Mouse (Mus musculus) kidney, adult 18-20 months (tissue): ENCODE measurements around the gene Rundc3a.
"Not testable (repeated sequence)": the region's sequence is repeated elsewhere in the genome, so short reads cannot be mapped to it uniquely, and the experiment has no call there.

Experiments
- DNase-seq: peaks from one replicate; pipeline ENCODE4 v3.0.0; 2021

The Rundc3a gene

GRCm38 (mm10) chr11:102393238-102393634, at the start of gene Rundc3a:
TSS of gene Rundc3a (plus strand) at chr11:102393403.
- DNase-seq = peak; percentile 75

DNA sequence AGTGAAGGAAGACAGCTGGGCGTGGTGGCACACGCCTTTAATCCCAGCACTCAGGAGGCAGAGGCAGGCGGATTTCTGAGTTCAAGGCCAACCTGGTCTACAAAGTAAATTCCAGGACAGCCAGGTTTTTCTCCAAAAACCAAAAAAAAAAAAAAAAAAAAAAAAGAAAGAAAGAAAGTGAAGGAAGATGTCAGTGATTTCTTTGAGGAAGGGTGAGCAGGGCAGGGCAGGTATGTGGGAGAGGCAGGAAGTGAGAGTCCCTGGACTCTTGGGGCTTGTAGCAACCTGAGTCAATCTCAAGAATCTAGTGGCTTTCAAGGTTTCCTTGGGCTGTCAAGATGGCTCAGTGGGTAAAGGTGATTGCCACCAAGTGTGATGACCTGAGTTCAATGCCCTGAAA, 48.7 kb upstream of the Rundc3a start:
- no peak for DNase-seq

GRCm38 (mm10) chr11:102346926-102347325, 46.3 kb upstream of the Rundc3a start:
- no peak for DNase-seq

DNA sequence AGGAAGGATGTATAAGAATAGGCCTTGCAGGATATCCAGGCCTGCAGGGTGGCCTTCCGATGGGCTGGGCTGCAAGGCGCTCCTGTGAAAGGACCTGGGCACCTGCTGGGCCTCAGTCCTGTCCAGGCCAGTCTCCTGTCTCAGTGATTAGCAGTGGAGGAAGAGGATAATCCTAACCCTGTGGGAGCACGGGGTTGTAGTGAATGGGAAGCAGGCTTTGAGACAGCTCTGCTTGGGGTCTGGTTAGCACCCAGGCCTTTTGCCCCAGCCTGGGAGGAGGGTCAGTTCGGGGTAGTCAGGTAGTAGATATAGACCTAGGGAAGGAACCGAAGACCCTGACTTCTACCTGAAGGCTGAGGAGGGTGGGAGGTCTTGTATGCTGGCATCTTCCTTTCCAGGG, 45.5 kb upstream of the Rundc3a start:
- no peak for DNase-seq

- no peak for DNase-seq
Observed at GRCm38 (mm10) chr11:102348101-102348585, 45.1 kb upstream of the Rundc3a start.

DNA sequence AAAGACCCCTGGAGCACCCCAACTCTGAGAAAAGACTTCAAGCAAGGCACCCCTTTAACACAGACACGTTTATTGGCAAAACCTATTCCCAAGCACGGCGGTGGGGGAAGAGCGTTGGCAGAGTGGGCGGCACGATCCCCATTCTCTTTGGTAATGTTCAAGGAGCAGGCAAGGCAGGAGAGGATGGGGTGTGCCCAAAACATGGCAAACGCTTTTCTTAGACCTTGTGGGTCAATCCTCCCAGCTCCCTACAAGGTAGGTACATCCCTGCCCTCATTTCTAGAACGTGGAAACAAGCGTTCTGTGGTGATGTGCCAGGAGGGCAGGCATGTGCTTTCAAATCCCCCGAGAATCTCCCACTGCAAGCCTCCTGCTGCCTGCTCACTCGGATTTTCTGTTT, 44.4 kb upstream of the Rundc3a start:
- DNase-seq = no peak

DNA sequence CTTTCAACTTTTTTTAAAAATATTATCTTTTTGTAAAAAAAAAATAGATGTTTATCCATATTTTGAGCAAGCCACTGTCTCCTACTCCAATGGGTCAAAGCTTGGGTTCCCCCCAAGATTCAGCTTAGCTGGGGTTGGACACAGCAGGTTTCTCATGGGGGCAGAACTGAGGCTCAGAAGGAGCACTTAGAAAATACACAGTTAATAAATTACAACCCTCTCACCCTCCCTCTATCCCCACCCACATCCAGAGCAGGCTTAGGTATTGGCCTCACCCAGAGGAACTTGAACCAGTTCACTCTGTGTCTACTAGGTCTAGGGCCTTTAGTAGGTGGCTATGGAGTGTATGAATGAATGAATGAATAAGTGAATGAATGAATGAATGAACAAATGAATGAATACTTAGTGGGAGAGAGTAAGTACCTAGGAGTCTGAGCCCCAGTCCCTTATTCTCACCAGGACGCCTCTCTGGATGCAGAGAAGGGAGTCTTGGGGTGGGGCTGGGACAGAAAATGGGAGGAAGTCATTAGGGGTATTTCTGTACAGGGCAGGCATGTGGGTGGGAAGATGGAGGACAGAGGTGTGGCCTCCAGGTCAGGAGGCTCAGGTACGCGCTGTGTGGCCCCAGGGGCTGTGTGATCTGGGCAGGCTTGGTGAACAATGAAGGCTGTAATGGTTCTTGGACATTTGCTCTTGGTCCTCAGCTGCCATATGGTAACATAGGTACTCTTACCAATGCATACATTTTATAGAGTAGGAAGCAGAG, 43.8 kb upstream of the Rundc3a start:
- no peak for DNase-seq

DNA sequence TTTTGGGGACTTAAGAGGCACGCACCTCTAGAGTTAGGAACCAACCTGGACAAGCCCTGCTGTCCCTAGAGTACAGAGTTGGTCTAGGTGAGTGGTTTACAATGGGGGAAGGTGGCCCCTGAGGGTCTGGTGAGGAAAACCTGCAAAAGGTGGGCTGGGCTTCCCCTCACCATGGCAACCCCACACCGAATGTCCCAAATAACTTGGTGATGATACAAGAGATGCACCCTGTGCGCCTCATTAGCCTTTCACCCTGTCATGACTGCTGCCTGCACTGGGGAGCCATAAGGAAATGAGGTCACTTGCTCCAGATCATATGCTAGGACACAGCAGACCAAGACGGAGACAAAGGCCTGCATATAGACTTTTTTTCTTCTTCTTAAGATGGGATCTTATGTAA, 42.8 kb upstream of the Rundc3a start:
- no peak for DNase-seq

GRCm38 (mm10) chr11:102350981-102351523, 42.2 kb upstream of the Rundc3a start:
- no peak for DNase-seq

- DNase-seq = no peak
Observed at GRCm38 (mm10) chr11:102352378-102352777, 40.8 kb upstream of the Rundc3a start.

GRCm38 (mm10) chr11:102353021-102353431, 40.2 kb upstream of the Rundc3a start:
- DNase-seq = no peak

- no peak for DNase-seq
Observed at GRCm38 (mm10) chr11:102355501-102355900, 37.7 kb upstream of the Rundc3a start.

DNA sequence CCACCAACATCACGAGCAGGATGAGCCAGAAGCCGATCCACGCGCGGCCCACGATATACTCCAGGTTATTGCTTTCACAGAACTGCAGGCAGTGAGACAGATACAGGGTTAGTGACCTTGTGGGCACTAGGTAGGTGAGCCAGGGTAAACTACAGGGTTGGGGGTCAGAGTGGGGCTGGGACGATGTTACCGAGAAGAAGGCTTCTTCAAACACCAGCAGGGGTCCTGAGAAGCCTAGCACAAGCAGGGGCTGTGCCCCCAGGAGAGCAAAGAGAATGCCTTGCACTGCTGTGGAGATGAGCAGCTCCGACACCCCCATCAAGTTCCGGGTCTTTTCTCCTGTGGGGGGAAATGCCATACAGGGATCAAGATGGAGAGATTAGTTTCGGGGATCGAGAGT, 37.0 kb upstream of the Rundc3a start:
- DNase-seq = no peak

- no peak for DNase-seq
Observed at GRCm38 (mm10) chr11:102356636-102357350, 36.4 kb upstream of the Rundc3a start.

DNA sequence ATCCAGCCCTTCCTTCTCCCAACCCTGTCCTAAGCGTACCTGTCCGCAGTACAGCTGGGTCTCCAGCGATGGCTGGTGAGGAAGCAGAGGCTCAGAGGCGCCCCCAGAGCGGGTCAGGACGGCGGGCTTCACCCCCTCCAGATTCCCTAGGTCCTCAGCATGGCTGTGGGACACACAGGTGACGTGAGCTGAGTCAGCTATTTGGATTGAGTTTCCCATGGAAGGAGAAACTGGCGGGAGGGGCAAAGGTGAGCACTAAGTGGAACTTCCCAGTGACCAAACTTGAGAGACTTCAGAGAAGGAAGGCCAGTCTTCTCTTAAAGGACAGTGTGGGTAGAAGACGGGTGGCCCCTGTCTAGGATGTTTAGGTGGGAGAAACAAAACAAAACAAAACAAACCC, 34.8 kb upstream of the Rundc3a start:
- no peak for DNase-seq

GRCm38 (mm10) chr11:102361776-102362495, 31.3 kb upstream of the Rundc3a start:
- DNase-seq = no peak

DNA sequence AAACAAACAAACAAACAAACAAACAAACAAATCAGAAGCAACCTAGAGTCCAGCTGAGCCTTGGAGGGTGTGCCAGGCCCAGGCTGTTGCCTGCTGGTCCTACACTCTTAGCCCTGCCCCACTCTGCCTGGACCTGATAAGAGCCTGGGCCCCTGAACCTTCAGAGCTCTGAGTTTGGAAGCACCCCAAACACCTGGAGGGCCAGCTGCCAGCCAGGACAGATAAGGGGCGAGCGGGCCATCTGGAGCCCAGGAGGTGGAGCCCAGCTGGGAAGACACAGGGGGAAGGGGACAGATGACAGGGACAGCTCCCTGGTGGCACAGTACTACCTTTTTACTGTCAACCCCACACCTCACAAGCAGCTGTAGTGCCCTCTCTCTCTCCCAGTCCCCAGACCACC, 29.6 kb upstream of the Rundc3a start:
- DNase-seq = no peak

DNA sequence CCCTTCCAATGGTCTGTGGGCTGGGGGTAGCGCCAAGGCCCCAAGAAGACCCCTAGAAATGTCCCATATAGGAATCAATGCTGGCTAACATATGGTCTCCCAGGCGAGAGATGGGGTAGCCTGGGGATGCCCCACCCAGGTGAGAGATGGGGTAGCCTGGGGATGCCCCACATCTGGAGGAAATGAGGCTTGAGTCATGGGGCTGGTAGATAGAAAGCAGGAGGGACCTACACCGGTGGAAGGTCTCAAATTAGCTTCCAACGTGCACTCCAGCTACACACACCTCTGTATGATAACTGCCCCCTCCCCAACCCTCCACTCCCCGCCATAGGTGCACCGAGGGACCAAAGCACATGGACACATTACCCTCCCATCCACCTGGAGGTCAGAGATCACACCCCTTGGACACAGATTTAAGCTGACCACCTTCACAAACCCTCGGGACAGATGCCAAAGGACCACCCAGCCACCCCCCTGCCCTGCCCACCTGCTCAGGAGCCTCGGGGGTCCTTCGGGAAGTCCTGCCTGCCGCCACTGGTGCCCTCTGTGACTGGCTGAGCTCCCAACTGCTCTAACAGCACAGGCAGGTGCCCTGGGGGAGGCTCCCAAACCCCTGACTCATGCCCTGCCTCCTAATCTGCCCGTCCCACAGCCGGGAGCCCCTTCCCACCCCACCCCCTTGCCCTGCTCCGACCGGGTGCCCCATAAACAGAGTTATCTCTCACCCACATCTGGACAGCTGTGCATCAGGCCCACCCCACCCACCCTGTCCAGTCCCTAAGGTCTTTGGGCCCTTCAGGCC, 28.4 kb upstream of the Rundc3a start:
- DNase-seq = no peak

DNA sequence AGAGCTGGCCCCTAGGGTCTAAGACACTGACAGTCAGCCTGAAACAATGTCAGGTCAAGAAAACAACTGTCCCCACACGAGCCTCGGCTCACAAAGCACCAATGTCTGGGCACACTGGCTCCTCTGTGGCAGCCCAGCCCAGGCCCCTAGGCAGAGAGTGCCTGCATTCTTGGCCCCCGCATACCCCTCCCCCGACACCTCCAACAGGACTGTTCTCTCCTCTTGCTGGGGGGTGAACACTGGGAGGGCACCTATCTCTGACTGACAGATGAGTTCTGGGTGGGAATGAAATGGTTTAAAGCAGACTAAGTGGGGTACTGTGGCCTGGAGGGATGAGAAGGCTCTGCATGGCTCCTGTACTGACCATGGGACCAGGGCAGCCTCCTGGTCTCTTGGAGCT, 27.5 kb upstream of the Rundc3a start:
- no peak for DNase-seq

GRCm38 (mm10) chr11:102366103-102366502, 27.1 kb upstream of the Rundc3a start, which contains the start of gene Slc4a1:
TSS of gene Slc4a1 (minus strand) at chr11:102366203.
- not testable (repeated sequence) for DNase-seq

DNA sequence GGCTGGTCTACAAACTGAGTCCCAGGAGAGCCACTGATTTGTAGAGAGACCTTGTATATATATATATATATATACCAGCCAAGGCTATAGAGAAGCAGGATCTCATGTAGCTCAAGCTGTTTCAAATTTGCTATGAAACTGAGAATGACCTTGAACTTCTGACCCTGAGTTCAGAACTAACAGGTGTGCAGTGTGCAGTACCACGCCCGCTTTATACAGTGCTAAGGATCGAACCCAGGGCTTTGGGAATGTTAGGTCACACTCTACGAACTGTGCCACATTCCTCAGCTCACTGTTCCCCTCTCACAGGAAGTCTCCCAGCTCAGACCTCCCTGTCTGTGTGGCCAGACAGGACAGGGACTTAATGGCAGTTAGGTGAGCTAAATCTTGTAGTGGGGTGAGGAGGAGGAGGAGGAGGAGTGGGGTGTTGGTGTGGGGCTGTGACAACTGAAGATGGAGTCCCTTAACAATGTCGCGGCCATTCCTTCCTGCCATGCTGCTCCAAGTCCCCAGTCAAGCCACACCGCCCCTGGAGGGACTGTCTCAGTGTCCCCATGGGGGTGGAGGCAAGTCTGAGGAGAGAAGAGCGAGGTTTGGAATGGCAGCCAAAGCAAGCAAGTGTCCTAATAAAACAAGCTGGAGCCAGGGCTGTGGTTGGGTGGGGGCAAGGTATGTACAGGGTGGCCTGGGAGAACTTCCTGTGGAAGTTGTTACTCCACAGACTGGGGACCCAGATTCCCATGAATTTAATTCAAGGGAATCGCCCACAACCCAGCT, 25.5 kb upstream of the Rundc3a start:
- DNase-seq = no peak

DNA sequence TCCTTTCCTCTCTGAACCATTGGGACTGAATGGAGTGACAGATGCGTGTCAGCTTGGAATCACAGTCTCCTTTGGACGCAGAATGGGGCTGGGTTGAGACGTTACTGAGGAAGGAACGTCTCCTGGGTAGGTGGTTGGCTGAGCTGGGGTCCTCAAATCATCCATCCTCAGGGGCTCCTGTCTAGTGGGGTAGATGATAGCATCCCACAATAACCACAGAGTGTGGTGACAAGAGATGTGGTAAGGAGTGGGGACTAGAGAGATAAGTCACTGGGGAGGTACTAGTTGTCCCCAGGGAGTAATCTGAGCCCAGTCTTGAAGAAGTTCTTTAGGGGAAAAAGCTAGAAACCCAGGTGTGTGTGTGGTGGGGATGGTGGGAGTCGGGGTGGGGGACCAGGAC, 24.9 kb upstream of the Rundc3a start:
- DNase-seq = no peak
